Mouse (Mus musculus): ENCODE data around the gene Izumo1. TPM values are rescaled to one million over a fixed set of nuclear protein-coding genes. Genes with fewer than 3 reads are reported as not detected.

Gene Izumo1
- 0.28 TPM for total RNA-seq (2023)

DNA sequence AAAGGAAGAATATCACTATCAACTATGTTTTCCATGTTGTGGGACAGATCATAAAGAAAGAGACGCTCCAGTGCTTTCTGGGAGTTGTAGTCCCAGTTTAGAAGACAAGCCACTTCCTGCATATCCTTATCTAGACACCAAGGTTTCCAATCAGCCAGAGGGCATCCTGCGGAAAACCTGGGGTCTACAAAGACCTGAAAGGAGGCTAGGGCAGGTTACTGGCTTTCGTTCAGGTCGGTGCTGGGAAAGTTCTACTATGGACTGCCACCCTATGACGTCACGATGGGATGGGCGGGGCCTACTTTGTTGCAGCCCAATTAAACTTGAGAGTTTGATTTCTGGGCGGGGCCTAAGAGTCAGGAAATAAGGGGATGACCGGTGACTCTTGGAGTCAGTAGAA lies at the start of gene Izumo1:
Gene Izumo1 (plus strand): TSS at position 369 of the 400 bp plus-strand sequence.

DNA sequence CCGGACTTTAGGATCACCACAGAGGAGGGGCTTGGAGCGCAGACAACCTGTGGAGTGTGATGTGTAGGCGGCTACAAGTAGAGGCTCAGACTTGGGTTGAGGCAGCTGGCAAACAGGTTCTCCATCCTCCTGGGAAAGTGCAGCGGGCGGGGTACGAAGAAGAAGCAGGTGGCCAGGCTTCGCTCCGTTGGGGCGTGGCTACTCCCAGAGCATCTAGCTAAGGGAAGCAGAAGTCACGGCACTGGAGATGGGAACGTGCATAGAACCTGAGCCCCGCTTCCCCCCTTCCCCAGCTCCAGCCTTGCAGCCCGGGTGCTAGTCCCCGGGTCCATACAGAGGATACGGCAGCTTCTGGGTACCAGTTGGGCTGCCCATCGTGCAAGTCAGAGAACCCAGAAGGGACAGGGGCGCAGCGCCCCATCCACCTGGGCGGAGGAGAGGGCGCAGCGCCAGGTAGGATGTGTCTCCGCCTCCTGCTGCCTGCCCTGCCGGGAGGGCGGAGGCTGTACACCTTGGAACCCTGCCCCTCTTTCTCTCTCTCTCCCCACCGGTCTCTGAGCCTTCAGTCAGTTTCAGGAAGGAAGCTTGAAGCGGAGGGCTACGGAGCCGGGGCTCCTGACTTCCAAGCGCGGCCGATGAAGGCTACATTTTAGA lies 4.4 kb upstream of the Izumo1 start, which contains the start of gene Fut1:
Gene Fut1 (plus strand): TSS at position 248 of the 654 bp plus-strand sequence.

DNA sequence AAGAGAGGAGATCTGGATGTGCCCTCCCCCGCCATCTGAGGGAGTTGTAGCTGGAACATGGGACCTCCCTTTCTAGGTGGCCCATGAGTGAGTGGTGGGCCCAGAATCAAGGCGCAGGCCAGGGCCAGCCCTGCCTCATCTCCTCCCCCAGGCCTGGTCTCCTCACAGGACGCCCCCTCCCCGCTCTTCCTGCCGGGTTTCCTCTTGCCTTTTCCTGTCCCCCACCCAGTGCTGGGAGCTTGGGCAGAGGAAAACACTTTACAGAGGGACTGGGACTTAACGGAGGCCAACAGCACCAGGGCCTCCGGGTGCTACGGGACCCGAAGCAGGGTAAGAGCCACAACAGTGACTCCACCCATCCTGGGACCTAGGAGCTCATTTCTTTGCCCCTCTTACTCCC lies 5.7 kb downstream of the Izumo1 start, which contains the start of gene Rasip1:
Gene Rasip1 (plus strand): TSS at position 228 of the 400 bp plus-strand sequence.

DNA sequence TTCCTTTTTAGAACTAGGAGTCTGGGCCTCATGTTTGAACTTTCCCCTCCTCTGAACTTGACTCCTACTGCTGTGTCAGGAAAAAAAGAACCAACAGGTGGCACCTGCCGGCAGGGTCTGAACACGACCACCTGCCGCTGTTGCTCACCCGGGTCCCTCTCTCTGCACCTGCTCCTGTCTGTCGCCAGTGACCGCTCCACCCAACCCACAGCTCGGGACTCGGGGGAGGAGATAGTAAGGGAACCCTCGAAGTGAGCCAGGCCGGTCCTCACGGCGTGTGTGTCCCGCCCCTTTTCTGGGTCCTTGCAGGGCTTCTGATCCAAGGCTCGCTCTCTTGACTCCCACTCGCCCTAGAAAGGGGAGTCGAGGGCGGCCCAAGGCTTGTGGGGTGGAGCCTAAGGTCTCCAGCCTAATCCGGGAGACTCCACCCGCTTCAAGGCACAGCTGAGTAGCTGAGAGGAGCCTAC lies 18.0 kb downstream of the Izumo1 start, which contains the start of gene Mamstr:
Gene Mamstr (plus strand): TSS at position 417 of the 467 bp plus-strand sequence.

DNA sequence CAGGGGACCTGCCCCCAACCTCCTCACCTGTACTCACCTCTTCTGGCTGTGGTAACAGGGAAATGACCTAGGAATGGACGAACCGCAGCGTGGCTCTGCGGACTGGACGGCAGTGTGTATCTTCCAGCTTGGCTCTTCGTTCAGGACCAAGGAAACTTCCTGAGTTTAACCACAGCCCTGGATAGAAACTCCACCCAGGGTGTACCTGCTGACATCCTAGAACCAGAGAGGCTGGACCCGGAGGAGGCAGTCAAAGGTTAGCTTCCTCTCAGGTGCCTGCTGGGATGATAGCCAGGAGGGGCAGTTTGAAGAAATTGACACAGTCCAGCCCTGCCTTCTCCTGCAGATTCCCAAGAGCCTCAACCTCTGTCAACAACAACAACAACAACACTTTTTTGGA lies 44.5 kb downstream of the Izumo1 start, which contains the start of gene Fut2:
Gene Fut2 (minus strand): TSS at position 234 of the 400 bp plus-strand sequence.

Other genes with a start within 250 kb of the Izumo1 start
- gene Snrnp70, start 226.1 kb upstream of the Izumo1 start, total RNA-seq (2023): 624 TPM
- not detected for gene Kcna7, start 216.2 kb upstream of the Izumo1 start, total RNA-seq (2023)
- gene Ntf5, start 208.1 kb upstream of the Izumo1 start, total RNA-seq (2023): not detected
- not detected for gene Lhb, start 201.0 kb upstream of the Izumo1 start, total RNA-seq (2023)
- gene Gys1, start 187.0 kb upstream of the Izumo1 start, total RNA-seq (2023): 10.5 TPM
- gene Ruvbl2, start 183.7 kb upstream of the Izumo1 start, total RNA-seq (2023): 51.4 TPM
- 405 TPM for gene Ftl1, start 161.9 kb upstream of the Izumo1 start, total RNA-seq (2023)
- 82.1 TPM for gene Bax, start 154.9 kb upstream of the Izumo1 start, total RNA-seq (2023)
- gene Tulp2, start 139.9 kb upstream of the Izumo1 start, total RNA-seq (2023): not detected
- gene Gm45808, start 135.0 kb upstream of the Izumo1 start, total RNA-seq (2023): not detected
- 1.1 TPM for gene Dhdh, start 133.0 kb upstream of the Izumo1 start, total RNA-seq (2023)
- 78.1 TPM for gene Nucb1, start 111.4 kb upstream of the Izumo1 start, total RNA-seq (2023)
- gene Ppp1r15a, start 95.5 kb upstream of the Izumo1 start, total RNA-seq (2023): 996 TPM
- 0.77 TPM for gene Plekha4, start 95.5 kb upstream of the Izumo1 start, total RNA-seq (2023)
- not detected for gene Hsd17b14, start 66.9 kb upstream of the Izumo1 start, total RNA-seq (2023)
- 29.1 TPM for gene Bcat2, start 51.7 kb upstream of the Izumo1 start, total RNA-seq (2023)
- not detected for gene Fgf21, start 6.3 kb upstream of the Izumo1 start, total RNA-seq (2023)
- 0.18 TPM for gene Fut1, start 4.5 kb upstream of the Izumo1 start, total RNA-seq (2023)
- gene Rasip1, start 5.7 kb downstream of the Izumo1 start, total RNA-seq (2023): 0.52 TPM
- not detected for gene Mamstr, start 18.2 kb downstream of the Izumo1 start, total RNA-seq (2023)
- gene Fut2, start 44.6 kb downstream of the Izumo1 start, total RNA-seq (2023): not detected
- gene Ntn5, start 62.2 kb downstream of the Izumo1 start, total RNA-seq (2023): not detected
- not detected for gene Sec1, start 72.6 kb downstream of the Izumo1 start, total RNA-seq (2023)
- gene Car11, start 78.0 kb downstream of the Izumo1 start, total RNA-seq (2023): 5.0 TPM
- gene Dbp, start 83.3 kb downstream of the Izumo1 start, total RNA-seq (2023): 34.2 TPM
- 3,071 TPM for gene Rpl18, start 93.6 kb downstream of the Izumo1 start, total RNA-seq (2023)
- gene Sphk2, start 96.2 kb downstream of the Izumo1 start, total RNA-seq (2023): 30.4 TPM
- 3.1 TPM for gene Fam83e, start 99.4 kb downstream of the Izumo1 start, total RNA-seq (2023)
- gene Spaca4, start 104.0 kb downstream of the Izumo1 start, total RNA-seq (2023): not detected
- gene Lmtk3, start 161.9 kb downstream of the Izumo1 start, total RNA-seq (2023): 1.1 TPM
- gene Sult2b1, start 162.9 kb downstream of the Izumo1 start, total RNA-seq (2023): 3.8 TPM
- 119 TPM for gene Cyth2, start 192.8 kb downstream of the Izumo1 start, total RNA-seq (2023)
- gene Kcnj14, start 203.0 kb downstream of the Izumo1 start, total RNA-seq (2023): 3.9 TPM
- gene Grwd1, start 209.1 kb downstream of the Izumo1 start, total RNA-seq (2023): 37.0 TPM